Mouse (Mus musculus): ENCODE data around the gene Olfr223.
"Not testable (repeated sequence)": the region's sequence is repeated elsewhere in the genome, so short reads cannot be mapped to it uniquely, and the experiment has no call there.

Olfr223 gene

DNA sequence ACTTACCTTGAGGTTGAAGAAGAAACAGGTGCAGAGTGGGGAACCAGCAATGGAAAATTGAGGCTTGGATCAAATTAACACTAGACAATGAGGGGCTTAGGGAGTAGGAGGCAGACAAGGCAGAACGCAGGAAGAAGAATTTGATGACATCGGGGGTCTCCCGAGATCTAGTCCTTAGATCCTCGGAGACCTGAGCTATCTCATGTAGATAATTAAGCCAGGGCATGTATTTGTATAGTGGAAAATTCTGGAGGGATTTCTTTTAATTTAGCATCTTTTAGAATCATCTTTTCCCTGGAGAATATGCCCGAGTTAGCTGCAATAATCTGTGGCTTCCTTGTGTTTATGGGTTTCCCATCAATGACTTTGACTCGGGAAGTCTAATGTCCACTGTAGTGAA, at the start of gene Olfr223:
Gene Olfr223 (minus strand): TSS at position 101 of the 400 bp plus-strand sequence.
- no peak for DNase-seq

DNA sequence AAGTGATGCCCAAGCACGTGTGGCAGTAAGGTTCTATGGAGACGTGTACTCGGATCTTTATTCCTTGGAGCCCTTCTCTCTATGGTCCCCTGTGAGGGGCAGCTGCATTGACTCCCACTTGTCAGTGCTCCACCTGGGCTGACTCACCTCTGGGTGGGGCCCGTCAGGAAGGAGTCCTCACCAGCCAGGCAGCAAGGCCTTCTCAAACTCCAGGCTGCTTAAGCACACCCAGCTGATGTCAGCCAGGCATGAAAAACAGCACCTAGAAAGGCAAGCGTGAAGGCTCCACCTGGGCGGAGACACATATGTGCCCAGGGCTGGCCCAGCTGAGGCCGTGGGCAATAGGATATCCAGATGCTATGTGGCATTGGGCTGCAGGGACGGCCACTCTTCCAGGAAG, 49.3 kb upstream of the Olfr223 start:
- no peak for DNase-seq

DNA sequence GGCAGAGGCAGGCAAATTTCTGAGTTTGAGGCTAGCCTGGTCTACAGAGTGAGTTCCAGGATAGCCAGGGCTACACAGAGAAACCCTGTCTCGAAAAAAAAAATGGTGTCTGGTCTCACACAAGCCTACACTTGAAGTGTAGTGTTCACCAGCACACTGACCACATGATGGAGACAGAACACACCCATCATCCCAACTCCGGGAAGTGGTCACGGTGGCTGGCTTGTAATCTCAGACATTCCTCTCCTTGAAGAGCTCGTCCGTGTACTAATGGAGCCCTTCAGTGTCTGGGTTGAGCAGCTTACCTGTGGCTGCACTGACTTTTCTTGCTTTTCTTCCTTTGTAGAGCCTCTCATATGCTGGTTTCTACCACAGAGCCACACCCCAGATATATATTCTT, 48.1 kb upstream of the Olfr223 start:
- no peak for DNase-seq

DNA sequence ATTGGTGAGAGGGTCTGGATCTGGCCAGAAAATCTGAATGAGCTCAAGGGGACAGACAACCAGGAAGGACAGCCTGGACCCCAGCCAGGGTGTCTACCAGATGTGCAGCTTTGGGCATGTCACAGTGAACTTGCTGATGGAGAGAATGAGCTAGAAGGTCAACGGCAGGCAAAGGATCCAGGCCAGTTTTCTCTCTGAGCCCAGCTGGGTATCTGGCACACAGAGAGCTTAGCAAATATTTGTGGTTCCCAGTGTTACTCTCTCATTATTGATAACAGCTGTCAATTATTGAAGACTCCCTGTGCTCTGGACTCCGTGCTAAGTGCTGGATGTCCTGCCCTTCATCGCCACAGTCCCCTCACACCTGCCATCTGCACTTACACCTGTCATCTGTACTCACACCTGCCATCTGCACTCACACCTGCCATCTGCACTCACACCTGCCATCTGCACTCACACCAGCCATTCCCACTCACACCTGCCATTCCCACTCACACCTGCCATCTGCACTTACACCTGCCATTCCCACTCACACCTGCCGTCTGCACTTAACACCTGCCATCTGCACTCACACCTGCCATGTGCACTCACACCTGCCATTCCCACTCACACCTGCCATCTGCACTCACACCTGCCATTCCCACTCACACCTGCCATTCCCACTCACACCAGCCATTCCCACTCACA, 47.0 kb upstream of the Olfr223 start:
- DNase-seq = no peak

DNA sequence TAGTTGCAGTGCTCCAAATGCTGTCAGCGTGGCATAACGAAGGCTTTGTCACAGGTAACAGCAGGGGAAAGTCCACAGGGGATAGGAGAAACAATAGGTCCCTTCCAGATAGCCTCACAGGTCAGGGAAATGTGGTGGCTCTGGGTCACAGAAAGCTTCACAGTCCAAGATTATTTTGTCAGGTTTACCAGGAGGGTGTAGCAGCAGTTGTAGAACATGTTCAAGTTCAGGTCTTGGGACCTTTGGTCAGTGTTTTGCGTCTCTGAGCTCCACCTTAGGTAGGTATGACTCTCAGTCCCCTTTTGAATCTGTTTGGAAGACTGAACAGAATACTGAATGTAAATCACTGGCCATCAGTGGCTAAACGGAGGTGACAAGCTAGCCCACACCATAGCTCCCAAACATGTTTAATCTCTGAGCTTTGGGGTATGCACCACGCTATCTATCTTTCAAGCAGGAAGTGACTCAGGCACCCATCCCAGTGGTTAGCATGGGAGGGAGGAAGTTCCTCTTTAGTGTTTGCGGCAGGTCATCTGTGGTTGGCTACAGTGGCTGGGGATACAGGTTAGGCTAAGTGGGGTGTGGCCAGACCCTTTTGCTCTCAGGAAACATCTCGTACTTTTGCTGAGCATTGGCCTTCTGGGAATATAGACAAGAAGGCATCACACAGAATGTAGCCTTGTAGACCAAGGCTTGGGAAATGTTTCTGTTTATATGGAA, 43.8 kb upstream of the Olfr223 start:
- no peak for DNase-seq

DNA sequence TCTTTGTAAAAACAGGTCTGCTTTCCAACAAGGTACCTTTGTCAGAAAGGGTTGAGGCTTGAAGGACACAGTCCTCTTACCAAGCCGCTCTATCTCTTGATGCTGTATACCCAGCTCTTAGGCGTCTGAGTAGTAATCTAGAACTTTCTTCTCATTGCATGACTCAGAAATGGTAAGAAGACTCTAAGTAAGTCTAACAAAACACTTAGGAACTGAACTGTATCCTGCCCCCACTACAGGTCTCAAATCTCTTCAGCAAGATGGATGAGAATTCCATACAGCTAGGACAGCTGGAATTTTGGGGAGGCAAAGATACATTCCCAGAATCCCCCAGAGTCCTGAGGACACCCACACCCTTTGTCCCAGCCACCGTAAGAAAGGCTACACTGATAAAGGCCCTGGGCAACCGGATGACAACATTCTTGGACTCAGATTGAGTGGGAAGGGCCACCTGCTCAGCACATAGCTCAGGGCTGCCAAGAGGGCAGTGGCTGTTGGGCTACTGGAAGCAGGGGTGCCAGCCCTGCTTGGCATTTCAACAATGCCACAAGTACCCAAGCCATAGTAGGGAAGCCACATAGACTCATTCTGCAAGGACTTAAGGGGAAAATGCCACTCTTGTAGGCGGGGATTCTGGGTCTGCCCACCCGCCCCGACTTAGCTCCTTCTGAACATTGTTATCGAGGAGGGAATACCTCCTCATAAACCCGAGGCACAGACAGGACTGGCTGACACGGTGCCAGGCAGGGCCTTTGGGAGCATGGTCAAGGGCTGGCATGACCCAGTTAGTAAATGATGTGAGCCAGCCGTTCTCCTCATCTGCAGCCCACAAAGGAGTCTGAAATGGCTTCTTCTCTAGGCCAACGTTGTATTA, 43.0 kb upstream of the Olfr223 start:
- no peak for DNase-seq

DNA sequence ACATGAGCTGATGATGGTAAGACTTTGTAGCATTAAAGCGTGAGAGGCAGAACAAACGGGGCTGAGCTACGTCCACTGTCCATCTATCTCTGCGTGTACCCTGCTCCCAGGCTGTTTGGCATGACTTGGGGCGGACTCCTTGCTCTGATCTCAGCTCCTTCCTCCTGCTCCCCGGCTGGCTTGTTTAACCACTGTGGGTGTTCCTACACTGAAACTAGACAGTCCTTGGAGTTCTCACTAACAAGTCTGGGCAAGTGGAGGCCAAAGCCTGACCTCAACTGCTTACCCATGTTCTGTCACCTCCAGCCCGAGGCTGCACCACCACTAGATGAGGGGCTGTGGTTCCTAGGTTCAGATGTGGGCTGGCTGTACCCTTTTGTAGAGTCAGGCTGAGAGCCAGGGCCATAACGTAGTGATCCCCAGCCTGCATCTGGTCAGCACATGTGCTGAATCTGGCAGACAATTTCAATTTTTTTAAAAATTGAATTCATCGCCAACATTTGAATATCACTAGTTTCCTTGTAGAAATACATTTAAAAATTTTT, 42.2 kb upstream of the Olfr223 start:
- DNase-seq = no peak

DNA sequence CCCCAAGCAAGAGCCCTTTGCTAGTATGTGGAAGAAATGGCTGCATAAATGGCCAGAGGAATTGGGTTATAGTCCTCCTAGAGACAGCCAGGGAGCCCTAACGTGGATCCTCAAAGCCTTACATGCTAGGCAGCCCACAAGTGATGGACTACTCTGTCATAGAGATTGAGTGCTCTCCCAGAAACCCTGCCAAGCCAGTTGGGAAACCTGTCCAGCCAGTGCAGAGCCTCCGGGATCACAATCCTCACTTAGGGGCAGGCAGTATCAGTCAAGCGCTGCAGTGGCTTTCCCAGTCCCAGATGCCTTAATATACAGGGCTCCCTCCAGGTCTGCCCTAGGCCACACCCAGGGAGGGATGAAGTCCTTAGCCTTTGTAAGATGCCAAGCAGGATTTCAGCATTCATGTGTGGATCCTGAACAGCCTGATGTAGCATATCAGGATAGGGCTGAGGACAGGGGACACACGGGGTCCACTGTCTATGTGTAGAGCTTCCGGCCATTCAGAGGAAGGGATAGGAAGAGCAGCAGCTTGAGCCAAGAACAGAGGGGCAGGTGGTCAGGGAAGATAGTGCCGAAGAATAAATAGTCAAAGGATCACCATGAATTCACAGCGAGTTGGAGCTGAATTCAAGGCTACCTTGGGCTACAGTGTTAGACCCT, 41.0 kb upstream of the Olfr223 start:
- DNase-seq = no peak

DNA sequence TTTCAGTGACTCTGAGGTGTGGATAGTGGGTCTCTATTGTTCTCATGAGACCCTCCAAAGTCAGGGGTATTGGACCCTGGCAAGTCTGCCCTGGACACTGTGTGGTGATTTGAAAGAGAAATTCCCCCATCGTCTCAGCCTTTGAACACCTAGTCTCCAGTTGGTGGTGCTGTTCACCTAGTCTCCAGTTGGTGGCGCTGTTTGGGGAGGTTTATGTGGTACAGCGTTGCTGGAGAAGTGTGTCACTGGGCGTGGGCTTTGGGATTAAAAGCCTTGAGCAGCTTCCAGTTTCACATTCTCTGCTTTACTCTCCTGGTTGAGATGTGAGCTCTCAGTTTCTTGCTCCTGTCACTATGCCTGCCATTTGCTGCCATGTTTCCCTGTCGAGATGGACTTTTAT, 39.9 kb upstream of the Olfr223 start:
- DNase-seq = peak in 1 of 2 experiments; percentile 49

DNA sequence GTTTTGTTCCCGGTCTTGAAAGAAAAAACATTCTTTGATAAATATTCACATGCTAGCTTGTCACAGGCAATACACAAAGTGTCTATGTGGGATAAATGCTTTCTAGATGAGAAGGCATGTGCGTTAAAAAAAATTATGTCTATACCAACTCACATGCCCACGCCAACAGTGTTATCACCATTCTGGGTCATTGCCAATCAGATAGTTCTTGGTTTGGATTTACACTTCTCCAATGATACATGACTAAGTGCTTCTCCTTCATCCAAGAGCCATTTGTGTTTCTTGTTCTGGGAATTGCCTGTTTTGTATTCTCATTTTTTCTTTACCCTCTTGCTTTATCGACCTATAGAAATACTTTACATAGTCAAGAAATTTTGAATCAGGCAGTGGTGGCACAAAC, 38.9 kb upstream of the Olfr223 start:
- no peak for DNase-seq

DNA sequence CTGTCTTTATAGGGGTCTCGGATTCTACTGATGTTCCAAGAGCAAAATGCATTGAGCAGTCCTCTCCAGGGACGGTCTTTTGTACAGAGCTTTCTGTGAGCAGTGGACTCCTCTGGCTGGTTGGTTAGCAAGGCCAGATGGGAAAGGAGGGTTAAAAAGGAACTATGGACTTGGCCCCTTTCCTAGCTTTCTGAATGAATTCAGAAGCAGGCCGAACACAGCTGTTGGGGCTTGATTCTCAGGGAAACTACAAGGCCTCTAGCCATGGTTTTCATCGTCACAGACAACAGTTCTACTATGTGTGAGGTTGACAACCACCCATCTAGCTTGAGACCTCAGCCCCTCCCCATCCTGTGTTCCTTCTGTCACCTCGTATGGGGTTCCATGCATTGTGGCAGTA, 36.8 kb upstream of the Olfr223 start:
- no peak for DNase-seq

DNA sequence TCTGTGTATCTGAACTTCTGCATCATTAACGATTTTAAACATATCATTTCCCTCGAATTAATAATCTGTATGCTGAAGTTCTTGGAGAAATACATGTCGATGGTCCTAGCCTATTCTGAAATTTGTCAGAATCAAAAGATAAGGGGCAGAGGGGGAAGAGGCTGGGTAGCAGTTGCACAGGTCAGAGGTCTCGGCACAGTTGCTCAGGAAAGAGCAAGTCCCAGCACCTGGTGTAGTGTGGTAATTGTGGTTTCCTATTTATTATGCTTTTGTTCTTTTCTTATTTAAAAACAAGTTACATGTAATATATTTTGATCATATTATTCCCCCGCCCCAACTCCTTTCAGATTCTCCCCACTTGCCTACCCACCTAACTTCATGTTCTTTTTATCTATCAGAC, 35.1 kb upstream of the Olfr223 start:
- no peak for DNase-seq

DNA sequence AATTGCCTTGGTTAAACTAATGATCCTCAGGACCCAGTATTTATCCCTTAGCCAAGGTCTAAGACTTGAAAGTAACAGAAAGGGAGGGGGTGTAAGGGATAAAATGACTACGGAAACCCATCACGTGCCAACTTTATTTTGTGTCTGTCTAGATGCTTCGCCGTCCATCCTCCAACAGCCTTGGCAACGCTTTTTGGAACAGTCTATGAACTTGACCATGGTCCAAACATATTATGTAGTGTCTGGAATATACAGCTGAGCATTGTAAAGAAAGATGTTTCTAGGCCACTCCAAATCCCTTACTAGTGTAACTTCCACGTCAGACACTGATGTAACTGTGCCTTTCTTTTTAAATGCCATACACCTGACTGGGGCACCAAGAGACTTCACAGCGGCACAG, 33.1 kb upstream of the Olfr223 start:
- no peak for DNase-seq

DNA sequence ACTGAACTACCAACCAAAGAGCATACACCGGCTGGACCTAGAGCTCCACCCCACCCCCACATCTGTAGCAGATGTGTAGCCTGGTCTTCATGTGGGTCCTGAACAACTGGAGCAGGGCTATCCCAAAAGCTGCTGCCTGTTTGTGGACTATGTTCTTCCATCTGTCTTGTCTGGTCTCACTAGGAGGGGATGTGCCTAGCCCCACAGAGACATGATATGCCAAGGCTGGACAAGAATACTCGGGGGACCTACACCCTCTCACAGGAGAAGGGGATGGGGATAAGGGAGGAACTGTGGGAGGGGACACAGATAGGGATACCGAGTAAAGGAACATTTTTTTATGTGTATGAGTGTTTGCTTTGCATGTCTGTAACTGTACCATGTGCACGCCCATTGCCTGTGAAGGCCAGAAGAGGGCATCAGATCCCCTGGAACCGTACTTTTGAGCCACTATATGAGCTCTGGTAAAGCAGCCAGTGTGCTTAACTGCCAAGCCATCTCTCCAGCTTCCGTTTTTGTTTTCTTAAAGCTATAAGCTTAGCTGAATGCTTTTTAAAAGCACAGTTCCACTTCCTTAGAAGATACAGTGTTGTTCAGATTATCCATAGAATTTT, 31.0 kb upstream of the Olfr223 start:
- DNase-seq = peak; percentile 40 to 72

DNA sequence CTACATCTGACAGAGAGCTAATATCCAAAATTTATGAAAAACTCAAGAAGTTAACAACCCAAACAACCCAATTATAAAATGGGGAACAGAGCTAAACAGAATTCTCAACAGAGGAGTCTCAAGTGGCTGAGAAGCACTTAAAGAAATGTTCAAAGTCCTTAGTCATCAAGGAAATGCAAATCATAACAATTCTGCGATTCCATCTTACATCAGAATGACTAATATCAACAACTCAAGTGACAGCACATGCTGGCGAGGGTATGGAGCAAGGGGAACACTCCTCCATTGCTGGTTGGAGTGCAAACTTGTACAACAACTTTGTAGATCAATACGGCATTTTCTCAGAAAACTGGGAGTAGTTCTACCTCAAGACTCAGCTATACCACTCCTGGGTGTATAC, 29.1 kb upstream of the Olfr223 start:
- DNase-seq = no peak

DNA sequence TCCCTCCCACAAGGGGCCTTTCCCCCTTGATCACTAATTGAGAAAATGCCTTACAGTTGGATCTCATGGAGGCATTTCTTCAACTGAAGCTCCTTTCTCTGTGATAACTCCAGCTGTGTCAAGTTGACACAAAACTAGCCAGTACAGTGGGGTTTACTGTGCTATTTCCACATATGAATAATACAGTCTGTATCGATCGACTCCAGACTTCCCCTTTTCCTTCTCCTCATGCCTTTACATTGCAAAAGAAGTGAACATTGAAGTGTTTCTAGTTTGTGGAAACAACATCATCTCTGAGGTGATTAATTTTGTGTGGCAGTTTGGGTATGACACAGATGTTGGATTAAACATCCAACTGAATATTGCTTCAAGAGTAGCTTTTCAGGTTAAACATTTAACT, 23.9 kb upstream of the Olfr223 start:
- DNase-seq = not testable (repeated sequence)

DNA sequence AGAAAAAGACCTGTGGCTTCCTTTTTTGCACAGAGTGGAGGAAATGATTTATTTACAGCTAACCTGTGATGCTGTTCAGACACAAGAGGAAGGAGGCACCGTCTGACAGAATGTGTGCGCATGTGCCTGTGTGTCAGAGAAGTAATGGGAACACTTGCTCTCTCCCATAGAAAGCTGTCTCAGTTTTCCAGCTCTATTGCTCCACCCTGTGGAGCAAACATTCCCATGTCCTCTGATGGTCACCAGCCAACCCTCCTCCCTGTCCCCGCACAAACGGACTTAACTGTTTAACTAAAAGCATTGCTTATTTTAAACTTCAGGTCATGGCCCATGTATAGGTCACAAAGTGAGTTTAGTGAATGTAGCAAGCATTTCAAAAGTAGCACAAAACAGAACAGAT, 21.0 kb upstream of the Olfr223 start:
- DNase-seq = peak; percentile 12 to 32

DNA sequence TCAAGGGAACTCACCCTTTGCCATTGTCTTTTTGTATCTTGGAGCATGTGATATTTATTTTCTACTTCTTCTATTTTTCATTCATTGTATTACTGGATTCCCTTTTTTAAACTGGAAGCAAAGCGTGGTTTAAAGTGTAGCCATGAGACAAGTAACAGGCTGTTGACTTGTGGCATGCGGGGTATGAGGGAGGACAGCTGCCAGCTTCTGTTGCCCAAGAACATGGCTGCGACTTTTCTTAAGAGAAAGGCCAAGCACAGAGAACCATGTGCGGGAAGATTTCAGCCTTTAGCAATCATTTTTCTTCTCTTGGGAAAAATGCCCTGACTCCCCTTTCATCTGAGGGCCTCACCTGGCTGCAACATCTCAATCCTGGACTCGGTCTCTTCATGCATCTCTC, 18.6 kb upstream of the Olfr223 start:
- DNase-seq = no peak

DNA sequence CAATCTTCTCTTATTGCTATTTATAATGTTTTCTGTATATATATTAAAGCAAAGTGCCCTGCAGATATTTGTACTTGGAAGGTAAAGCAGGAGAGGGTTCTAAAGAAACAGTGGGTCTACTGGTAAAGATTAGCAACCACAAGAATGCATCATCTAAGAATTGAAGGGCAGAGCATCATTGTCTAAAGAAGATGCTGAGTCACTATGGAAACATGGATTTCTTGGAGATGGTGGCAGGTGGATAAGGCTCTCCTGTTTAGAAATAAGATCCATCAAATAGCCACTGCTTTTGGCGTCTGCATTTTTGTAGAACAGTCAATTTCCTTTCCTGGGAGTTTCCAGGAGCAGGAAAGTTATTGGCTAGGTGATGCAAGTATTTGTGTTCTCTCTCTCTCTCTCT, 9.2 kb upstream of the Olfr223 start:
- DNase-seq = no peak

DNA sequence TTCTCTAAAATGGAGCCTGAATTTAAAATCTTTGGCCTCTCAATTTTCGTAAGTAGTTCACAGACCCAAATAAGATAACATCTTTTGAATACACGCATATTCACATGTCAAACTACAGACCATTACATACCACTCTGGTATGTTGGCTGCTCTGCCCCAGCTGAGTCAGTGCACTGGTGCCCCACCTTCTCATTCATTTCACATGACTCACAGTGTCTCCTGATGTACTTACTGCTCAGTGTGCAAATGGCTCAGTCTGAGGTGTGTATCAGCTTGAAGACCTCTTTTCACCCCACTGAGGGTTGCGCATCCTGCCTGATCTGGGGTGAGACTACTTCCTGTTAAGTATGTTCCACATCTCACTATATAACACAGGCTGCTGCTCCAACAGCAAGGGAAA, 7.8 kb upstream of the Olfr223 start:
- no peak for DNase-seq

DNA sequence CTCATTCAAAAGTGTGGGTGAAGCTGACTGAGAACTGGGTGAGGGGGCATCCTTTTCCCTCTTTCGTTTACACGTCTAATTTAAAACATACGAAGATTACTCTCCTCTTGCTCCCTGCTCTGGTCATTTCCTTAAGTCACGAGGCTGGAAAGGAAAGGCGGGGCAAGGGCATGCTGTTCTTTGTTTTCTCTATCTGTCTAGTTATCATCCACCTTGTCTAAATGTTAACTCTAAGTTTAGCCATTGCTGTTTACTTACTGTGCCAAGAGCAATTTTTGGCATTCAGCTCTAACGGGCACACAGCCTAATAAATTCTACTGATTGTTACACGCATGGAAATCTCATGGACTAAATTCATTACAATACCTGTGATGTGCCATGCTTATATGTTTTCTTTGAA, 6.1 kb upstream of the Olfr223 start:
- peak in 1 of 2 experiments; percentile 52 for DNase-seq

DNA sequence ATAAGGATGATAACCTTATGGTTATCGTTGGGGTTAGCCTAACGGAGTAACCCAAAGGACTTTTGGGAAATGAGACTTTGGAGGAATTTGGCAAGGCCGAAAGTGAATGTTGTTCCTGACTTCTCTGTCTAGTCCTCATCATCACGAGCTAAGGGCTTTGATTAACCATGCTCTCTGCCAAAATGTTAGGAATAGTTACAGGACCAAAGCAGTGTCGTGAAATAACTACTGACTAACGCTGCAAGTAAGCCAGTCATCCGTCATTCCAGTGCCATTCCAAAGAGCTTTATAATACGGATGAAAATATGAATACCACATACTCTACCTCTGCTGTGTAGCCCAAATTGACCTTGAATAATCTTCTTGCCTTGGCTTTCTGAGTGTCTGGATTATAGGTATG, 3.9 kb upstream of the Olfr223 start:
- DNase-seq = no peak

DNA sequence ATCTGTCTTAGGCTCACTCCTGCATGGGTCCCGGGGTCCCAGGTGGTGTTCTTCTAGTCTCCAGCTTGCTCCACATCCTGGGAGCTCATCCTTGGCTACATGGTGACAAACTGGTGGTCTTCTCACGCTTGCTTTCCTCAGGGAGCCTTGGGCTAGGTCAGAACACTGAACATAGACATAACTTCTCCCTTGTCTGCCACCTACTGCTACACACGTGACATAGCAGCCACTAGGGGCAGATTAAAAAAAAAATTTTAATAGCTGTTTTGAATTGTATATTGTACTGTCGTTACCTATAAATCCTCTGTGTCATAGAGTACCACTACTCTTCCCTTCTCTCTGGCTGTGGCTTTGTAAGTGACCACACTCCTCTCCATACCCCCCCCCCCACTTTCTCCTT, 3.0 kb upstream of the Olfr223 start:
- no peak for DNase-seq
